Mouse (Mus musculus): Measurements from ENCODE around the gene Slc4a11. TPM values are rescaled to one million over a fixed set of nuclear protein-coding genes. Genes with fewer than 3 reads are reported as not detected.

Slc4a11 gene
- total RNA-seq (2014; rRNA removed) (0.16 and 1.2 TPM in 2 replicates), polyA plus RNA-seq (2015; fragmentation: Nextera tagmentation; extraction: Ambion mirVana) (0.49 and 0.53 TPM in 2 replicates)

DNA sequence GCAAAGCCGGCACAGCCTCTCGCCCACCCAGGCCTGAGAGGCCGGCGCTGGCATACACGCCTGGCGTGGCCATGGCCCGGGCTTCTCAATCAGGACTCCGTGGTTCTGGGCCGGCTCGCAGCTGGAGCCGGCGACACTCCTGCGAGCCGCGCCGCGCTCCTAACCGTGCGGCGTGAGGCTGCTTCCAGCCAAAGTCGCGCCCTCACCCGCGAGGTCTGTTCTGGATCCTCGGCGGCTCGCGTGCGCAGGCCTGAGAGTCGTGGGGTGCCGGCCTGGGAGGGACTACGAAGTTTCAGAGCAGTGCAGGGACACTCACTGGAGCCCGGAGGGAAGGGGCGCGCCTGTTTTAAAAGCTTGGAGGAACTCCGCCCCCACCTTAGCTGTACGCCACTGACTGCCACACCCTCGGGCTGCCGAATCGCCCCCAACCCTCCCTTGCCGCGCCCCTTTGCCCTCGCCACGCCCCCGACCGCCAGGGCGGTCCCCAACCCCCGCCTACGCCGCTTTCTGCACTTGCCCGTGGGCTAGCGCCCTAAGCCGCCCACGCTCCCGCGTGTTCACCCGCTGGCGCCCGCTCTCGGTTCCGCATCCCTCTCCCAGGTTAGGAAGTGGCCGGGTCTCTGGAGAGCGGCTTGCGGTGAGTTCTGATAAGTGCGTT is at the start of gene Slc4a11:
Gene Slc4a11, minus strand, starts transcription at position 367 of the 658 bp plus-strand sequence.
- Histone ChIP-seq H3K4me2 (ENCODE audit: low read depth, low read length) (peak within 1 kb of the TSS; percentile 100), H3K9ac (replicated peaks; ENCODE audit: low read length) (peak within 1 kb of the TSS; percentile 46), H3K4me3 (ENCODE audit: low read length) (peak within 1 kb of the TSS; percentile 56), H3K9me3 (ENCODE audit: low read length) (no peaks in the 10 kb centered on the region), H3K27ac (no peak within 1 kb of the TSS), H3K36me3 (ENCODE audit: insufficient read depth, low read length) (no peaks in the 10 kb centered on the region), H3K4me1 (ENCODE audit: insufficient read depth, low read length) (peaks cover 4% of the 10 kb centered on the region; the same call in 1 of the 2 replicates), H3K27me3 (ENCODE audit: insufficient read depth, low read length) (0 out of 2 replicates have a peak, but pooled peaks cover 10% of the 10 kb centered on the region)
- peak; percentile 59 for ATAC-seq
- under 1% methylated on average over 61 of the region's 65 CpGs for WGBS
- DNase-seq (ENCODE audit: low spot score): peak; percentile 24
- TF ChIP-seq CTCF (IDR thresholded peaks at IDR 0.05; ENCODE audit: low read depth): no peak

DNA sequence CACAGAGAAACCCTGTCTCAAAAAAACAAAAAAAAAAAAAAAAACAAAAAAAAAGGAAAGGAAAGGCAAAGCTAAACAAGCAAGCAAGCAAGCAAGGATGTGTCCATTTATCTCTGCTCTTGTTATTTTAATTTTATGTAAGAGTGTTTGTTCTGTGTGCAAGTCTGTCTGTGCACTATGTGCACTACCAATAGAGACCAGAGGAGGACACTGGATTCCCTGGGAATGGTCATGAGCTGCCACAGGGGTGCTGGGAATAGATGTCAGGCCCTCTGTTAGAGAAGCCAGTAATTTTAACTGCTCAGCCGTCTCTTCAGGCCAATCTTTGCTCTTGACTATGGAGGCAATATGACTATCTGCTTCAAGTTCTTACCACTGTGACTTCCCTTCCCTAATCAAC is 46.3 kb upstream of the Slc4a11 start:
- TF ChIP-seq CTCF (IDR thresholded peaks at IDR 0.05; ENCODE audit: low read depth): no peak
- Histone ChIP-seq H3K4me3 (ENCODE audit: low read length) (no peak overlapping the region), H3K4me1 (ENCODE audit: insufficient read depth, low read length) (no peaks in the 10 kb centered on the region), H3K27me3 (ENCODE audit: insufficient read depth, low read length) (no peaks in the 10 kb centered on the region), H3K9me3 (ENCODE audit: low read length) (no peaks in the 10 kb centered on the region), H3K27ac (no peak overlapping the region), H3K36me3 (ENCODE audit: insufficient read depth, low read length) (peaks cover 92% of the 10 kb centered on the region), H3K4me2 (ENCODE audit: low read depth, low read length) (no peak overlapping the region), H3K9ac (replicated peaks; ENCODE audit: low read length) (no peak overlapping the region)
- 100% methylated on average over 1 of the region's 1 CpGs for WGBS
- ATAC-seq (no peak), DNase-seq (ENCODE audit: low spot score) (no peak)

DNA sequence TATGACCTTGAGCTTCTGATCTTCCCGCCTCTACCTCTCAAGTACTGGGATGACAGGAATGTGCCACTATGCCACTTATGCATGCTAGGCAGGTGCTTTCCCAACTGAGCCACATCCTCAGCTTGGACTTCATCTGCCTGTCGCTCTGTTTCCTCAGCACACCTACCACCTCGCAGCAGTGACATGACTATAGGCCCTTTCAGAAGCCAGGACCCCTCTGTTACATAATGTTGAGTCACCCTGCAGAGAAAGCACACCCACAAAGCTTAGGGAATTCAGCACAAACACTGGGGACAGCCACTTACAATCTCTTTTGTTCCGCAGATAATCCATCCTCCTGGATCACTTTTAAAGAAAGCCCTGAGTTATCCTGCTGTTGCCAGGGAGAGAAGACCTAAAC is 42.8 kb upstream of the Slc4a11 start:
- no peaks in the 10 kb centered on the region for H3K9me3 ChIP-seq (ENCODE audit: low read length)
- no peak for TF ChIP-seq CTCF (IDR thresholded peaks at IDR 0.05; ENCODE audit: low read depth)
- H3K27me3 ChIP-seq (ENCODE audit: insufficient read depth, low read length): no peaks in the 10 kb centered on the region
- DNase-seq (ENCODE audit: low spot score) (no peak), ATAC-seq (no peak)
- H3K4me1 ChIP-seq (ENCODE audit: insufficient read depth, low read length): no peaks in the 10 kb centered on the region
- peaks cover 93% of the 10 kb centered on the region for H3K36me3 ChIP-seq (ENCODE audit: insufficient read depth, low read length)
- peak overlapping the region; percentile 20; the same call in 1 of the 2 replicates for H3K27ac ChIP-seq
- H3K4me3 ChIP-seq (ENCODE audit: low read length): no peak overlapping the region
- WGBS: 42% methylated on average over 4 of the region's 4 CpGs
- H3K4me2 ChIP-seq (ENCODE audit: low read depth, low read length): no peak overlapping the region
- no peak overlapping the region for H3K9ac ChIP-seq (replicated peaks; ENCODE audit: low read length)

DNA sequence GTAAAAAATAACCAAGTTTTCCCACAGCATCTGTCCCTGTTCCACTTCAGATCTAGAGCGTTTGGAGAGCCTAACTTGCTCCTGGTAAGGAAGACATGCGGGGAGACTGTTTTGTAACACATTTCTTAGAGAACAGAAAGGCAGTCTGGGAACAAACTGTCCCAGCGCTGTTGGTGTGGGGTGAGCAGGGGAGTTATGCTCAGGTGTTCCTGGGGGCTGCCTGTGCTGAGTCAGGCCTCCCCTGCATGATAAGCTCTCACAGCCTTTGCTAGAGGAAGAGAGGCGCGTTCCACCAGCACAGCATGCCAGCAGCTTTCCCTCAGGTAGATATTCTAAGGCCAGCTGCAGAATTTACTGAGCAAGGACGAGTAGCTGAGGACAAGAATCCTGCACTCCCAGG is 40.7 kb upstream of the Slc4a11 start:
- WGBS: 78% methylated on average over 6 of the region's 6 CpGs
- Histone ChIP-seq H3K27me3 (ENCODE audit: insufficient read depth, low read length) (no peaks in the 10 kb centered on the region), H3K4me1 (ENCODE audit: insufficient read depth, low read length) (no peaks in the 10 kb centered on the region), H3K36me3 (ENCODE audit: insufficient read depth, low read length) (peaks cover 87% of the 10 kb centered on the region), H3K9me3 (ENCODE audit: low read length) (no peaks in the 10 kb centered on the region), H3K4me2 (ENCODE audit: low read depth, low read length) (no peak overlapping the region), H3K4me3 (ENCODE audit: low read length) (no peak overlapping the region), H3K9ac (replicated peaks; ENCODE audit: low read length) (no peak overlapping the region), H3K27ac (no peak overlapping the region)
- ATAC-seq (no peak), DNase-seq (ENCODE audit: low spot score) (no peak)
- TF ChIP-seq CTCF (IDR thresholded peaks at IDR 0.05; ENCODE audit: low read depth): no peak

DNA sequence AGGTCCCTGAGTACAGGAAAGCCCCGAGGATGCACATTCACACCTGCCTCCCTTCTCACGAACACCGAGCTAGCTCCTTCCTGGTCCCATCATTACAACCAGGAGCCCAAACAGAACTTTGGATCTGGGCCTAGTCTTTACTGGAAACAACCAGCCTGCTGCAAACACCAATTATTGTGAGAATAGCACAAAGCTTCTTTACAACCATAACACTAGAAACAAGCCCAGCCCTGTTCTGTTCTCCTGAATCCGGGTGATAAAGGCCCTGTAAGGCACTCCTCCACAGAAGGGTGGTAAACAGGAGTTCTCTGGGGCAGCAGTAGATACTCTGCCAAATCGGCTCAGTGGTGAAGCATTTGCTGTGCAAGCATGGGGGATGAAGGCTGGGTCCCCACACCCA is 38.0 kb upstream of the Slc4a11 start:
- no peak overlapping the region for H3K4me2 ChIP-seq (ENCODE audit: low read depth, low read length)
- no peak for TF ChIP-seq CTCF (IDR thresholded peaks at IDR 0.05; ENCODE audit: low read depth)
- H3K9me3 ChIP-seq (ENCODE audit: low read length): no peaks in the 10 kb centered on the region
- H3K27ac ChIP-seq: no peak overlapping the region
- H3K36me3 ChIP-seq (ENCODE audit: insufficient read depth, low read length): peaks cover 76% of the 10 kb centered on the region
- no peak overlapping the region for H3K9ac ChIP-seq (replicated peaks; ENCODE audit: low read length)
- no peaks in the 10 kb centered on the region for H3K4me1 ChIP-seq (ENCODE audit: insufficient read depth, low read length)
- 79% methylated on average over 5 of the region's 5 CpGs for WGBS
- H3K27me3 ChIP-seq (ENCODE audit: insufficient read depth, low read length): no peaks in the 10 kb centered on the region
- no peak overlapping the region for H3K4me3 ChIP-seq (ENCODE audit: low read length)
- ATAC-seq: no peak
- no peak for DNase-seq (ENCODE audit: low spot score)

DNA sequence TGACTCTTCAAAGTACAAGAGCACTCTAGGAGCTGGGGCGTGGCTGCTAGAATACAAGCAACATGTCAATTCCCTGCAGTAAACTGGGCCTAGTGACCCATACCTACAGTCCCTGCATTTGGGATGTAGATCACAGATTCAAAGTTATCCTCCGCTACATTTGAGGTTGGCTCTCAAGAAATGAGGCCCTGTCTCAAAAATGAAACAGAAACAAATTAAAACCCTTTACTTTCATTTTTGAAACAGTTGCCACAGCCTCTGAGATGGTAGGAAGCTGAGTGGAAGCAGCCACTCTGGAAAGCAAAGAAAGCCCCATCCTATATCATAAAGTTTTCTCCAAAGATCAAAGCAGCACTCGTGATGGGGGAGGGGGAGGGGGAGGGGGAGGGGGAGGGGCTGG is 36.1 kb upstream of the Slc4a11 start:
- DNase-seq (ENCODE audit: low spot score) (no peak), ATAC-seq (no peak)
- 77% methylated on average over 3 of the region's 3 CpGs for WGBS
- H3K9me3 ChIP-seq (ENCODE audit: low read length): no peaks in the 10 kb centered on the region
- no peak overlapping the region for H3K27ac ChIP-seq
- H3K36me3 ChIP-seq (ENCODE audit: insufficient read depth, low read length): peaks cover 73% of the 10 kb centered on the region
- no peak overlapping the region for H3K4me3 ChIP-seq (ENCODE audit: low read length)
- no peaks in the 10 kb centered on the region for H3K4me1 ChIP-seq (ENCODE audit: insufficient read depth, low read length)
- H3K9ac ChIP-seq (replicated peaks; ENCODE audit: low read length): no peak overlapping the region
- no peaks in the 10 kb centered on the region for H3K27me3 ChIP-seq (ENCODE audit: insufficient read depth, low read length)
- no peak for TF ChIP-seq CTCF (IDR thresholded peaks at IDR 0.05; ENCODE audit: low read depth)
- H3K4me2 ChIP-seq (ENCODE audit: low read depth, low read length): no peak overlapping the region

DNA sequence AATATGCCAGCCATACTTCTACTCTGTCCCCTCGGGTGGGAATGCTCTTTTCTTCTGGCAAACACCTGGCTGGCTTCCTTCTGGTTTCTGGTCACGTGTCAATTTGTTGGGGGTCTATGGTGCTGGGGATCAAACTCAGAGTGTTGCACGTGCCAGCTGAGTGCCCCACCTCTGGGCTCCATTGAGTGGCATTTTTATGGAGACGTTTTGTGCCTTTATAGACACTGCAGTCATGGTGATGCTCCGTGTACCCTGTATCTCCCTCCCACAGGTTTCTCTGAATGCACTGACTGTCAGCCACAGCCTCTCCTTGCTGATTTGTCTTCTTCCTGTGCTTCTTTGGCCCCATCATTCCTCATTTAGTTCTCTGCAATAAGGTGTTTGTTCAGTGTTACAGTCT is 34.5 kb upstream of the Slc4a11 start:
- H3K4me3 ChIP-seq (ENCODE audit: low read length): no peak overlapping the region
- DNase-seq (ENCODE audit: low spot score) (no peak), ATAC-seq (no peak)
- no peak overlapping the region for H3K27ac ChIP-seq
- H3K4me2 ChIP-seq (ENCODE audit: low read depth, low read length): no peak overlapping the region
- H3K9ac ChIP-seq (replicated peaks; ENCODE audit: low read length): no peak overlapping the region
- no peaks in the 10 kb centered on the region for H3K4me1 ChIP-seq (ENCODE audit: insufficient read depth, low read length)
- no peaks in the 10 kb centered on the region for H3K27me3 ChIP-seq (ENCODE audit: insufficient read depth, low read length)
- TF ChIP-seq CTCF (IDR thresholded peaks at IDR 0.05; ENCODE audit: low read depth): no peak
- H3K36me3 ChIP-seq (ENCODE audit: insufficient read depth, low read length): peaks cover 73% of the 10 kb centered on the region
- H3K9me3 ChIP-seq (ENCODE audit: low read length): no peaks in the 10 kb centered on the region
- WGBS: 73% methylated on average over 5 of the region's 5 CpGs
